Mouse (Mus musculus): ENCODE measurements around the gene Aldh3b1. TPM values are rescaled to one million over a fixed set of nuclear protein-coding genes. Genes with fewer than 3 reads are reported as not detected.
"Not testable (repeated sequence)": the region's sequence is repeated elsewhere in the genome, so short reads cannot be mapped to it uniquely, and the experiment has no call there.

Aldh3b1 gene
- 1 to 10 TPM; 1.3 to 2.0 TPM for total RNA-seq (2021)
- long read RNA-seq, experiment 1, partial matches to known transcripts: 1 of 2 reads
- long read RNA-seq, experiment 1, other reads (novel, unspliced or antisense): 0 of 2 reads
- long read RNA-seq, experiment 2, partial matches to known transcripts: 0 of 1 reads
- long read RNA-seq, experiment 2, other reads (novel, unspliced or antisense): 0 of 1 reads

DNA sequence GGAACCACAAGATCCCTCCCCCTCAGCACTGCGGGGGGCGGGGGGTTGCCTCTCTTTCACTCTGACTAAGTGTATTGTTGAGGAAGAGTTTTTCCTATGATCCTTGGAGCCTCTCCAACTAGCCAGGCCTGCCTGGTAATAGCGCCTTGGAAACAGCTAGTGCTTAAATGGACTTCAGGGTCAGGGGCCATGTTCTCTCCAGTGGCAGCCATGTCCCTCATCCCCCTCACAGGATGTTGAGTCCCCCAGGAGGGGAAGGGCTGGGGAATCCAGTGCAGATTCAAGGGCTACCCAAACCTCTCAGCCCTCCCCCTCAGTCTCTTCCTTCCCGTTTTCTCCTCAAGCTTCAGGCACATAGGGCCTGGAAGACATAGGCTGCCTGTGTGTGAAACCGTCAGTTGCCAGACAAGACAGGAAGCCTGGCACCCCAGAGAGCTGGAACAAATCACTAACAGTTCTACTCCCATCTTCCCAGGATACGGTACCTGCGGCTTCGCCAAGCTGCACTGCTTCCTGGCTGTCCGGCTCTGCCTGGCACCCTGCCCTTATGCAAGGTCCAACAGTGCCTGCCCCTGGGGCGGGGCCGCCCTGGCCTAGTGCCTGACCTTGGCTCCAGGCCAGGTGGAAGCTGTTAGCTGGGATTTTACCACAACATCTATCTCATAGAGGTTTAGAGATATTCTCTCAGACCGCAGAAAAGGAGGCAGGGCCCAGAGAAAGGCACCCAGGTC, at the start of gene Aldh3b1:
Gene Aldh3b1 (minus strand): TSS at position 598 of the 731 bp plus-strand sequence.
- DNase-seq: peak; percentile 94 to 95

DNA sequence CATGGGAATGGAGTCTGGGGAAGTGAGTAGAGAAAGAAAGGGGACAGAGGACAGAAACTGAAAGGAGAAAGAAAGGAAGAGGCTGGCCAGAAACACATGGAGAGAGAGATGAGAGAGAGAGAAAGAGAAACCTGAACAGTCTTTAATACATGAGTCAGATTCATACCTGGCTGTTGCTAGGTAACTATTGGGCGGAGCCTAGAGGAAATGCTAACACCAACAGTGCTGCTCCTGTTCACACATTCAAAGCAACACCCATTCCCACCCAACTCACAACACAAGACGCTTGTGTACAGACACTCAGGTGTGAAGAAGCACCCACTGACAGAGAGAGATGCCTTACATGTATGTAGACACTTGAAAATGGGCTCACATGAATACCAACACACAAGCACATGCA, 46.3 kb upstream of the Aldh3b1 start:
- DNase-seq: no peak

DNA sequence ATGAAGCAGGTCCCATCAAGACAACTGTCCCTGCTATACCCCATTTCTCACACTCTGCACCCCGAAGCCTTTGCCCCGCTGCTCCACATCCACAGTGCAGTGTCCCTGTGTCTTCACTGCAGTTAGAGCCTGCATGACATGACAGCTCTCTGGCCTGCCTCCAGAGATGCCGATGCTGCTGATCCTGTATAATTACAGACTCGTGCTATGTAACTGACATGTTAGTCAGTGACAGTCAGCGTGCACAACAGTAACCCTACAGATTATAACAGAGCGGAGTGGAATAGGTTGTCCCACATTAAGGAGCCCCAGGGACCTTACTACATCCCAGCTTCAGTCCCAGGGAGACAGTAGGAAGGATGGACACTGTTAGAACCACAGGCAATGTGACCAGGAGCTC, 45.0 kb upstream of the Aldh3b1 start:
- DNase-seq: not testable (repeated sequence)

DNA sequence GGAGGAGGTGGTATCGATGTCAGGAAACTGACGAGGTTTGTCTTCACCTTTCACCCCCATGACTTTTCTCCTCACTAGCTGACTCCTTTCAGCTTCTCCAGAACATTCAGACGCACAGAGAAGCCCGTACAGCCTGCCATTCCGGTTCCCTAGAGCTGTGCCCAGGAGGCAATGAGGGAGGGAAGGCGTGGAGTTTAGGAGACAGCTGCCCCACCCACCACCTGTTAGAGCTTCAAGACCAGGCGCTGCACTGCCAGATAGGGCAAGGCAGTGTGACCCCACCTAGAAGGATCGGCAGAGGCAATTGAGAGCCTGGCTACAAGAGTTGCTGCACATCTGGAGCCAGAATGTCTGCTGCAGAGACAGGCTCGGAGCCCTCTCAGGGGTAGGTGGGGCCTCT, 42.6 kb upstream of the Aldh3b1 start, which contains the start of gene Aldh3b2:
Gene Aldh3b2 (plus strand): TSS at position 100 of the 400 bp plus-strand sequence.
- no peak for DNase-seq

DNA sequence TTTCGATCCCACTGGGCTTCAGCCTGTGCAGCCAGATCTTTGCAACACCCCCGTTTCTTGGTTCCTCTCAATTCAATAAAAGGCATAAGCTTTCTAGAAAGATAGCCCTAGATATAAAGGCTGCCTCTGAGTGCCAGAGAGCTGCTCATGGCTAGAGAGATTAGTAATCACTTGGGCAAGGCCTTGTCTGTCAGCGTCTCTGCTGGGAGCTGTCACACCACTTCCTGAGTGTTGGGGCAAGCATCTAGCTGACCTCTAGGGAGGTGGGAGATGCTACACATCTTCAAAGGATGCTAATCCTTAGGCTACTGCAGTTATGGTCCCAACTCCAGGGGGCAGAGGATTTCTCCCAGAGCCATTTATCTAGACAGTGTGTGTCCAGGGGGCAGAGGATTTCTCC, 37.6 kb upstream of the Aldh3b1 start:
- DNase-seq: no peak

DNA sequence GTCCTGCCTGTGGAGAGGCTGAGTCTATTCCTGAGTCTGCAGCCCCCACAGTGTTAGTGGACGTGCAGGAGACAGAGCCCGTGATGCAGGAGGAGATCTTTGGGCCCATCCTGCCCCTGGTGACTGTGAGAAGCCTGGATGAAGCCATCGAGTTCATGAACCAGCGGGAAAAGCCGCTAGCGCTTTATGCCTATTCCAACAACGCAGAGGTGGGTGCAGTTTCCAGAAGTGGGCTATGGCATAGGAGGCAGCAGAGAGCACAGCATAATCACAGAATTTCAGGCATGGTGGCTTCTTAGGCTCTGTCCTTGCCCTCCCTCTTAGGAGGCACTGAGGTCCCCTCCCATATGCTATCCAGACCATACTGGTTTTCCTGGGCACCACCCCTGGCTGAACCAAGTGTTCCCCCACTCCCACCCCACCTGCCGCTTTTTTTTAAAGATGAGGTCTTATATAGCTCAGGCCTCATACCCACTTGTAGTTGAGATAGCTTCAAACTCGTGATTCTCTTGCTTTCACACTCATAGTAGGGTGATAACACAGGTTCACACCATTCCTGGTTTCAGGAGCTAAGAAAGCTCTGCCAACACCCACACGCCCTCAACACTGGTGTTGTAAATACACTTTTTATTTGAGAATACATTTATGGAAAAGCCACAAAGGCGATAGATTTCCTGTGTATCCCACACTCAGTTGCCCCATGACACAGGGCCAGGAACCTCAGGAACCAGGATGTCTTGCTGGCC, 36.9 kb upstream of the Aldh3b1 start:
- DNase-seq: no peak

DNA sequence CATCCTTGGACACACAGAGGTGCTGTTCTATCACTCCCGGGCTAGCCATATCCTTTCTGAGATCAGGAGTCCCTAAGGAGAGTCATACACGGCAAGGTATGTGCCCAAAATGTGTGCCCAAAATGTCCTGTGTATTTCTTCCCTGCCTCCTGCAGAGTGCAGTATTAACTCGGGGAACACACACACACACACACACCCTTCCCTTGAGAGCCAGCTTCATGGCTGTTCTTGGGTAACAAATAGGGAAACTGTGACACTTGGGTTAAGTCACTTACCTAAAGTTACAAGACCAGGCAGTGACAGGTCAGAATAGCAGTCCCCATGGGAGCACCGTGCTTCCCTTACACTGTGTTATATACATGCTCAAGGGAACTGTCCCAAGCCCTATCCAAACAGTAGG, 34.4 kb upstream of the Aldh3b1 start:
- DNase-seq: no peak

DNA sequence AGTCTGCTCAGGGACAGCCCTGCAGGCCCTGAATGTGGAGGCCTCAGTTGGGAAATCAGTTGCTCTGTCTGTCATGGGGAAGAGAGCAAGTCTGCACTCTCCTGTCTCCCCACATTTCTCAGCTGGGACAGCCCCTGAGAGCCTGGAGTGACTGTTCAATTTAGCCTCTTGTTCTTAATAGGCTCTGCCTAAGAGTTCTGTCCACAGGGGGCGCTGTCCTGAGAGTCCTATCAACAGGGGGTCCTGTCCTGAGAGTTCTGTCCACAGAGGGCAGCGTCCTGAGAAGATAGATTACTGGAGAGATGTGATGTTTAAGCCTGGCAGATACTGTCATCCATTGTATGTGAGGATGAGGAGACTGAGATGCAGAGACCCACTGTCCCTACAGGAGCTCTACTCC, 32.9 kb upstream of the Aldh3b1 start:
- no peak for DNase-seq

DNA sequence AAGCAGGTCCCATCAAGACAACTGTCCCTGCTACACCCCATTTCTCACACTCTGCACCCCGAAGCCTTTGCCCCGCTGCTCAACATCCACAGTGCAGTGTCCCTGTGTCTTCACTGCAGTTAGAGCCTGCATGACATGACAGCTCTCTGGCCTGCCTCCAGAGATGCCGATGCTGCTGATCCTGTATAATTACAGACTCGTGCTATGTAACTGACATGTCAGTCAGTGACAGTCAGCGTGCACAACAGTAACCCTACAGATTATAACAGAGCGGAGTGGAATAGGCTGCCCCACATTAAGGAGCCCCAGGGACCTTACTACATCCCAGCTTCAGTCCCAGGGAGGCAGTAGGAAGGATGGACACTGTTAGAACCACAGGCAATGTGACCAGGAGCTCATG, 32.2 kb upstream of the Aldh3b1 start:
- DNase-seq: not testable (repeated sequence)

DNA sequence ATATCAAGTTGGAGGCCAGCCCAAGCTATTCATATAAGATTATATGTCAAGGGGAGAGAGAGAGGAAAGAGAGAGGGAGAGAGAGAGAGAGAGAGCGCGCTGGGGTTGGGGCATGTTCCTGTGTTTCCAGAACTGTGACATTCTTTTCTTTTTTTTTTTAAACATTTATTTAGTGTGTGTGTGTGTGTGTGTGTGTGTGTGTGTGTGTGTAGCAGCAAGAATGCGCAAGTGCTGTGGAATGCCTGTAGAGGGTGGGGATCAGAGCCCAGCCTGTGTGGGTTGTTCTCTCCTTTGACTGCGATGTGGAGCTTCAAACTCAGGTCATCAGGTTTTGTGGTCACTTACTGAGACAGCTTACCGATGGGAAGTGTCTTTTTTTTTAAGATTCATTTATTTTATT, 30.6 kb upstream of the Aldh3b1 start:
- DNase-seq: no peak

DNA sequence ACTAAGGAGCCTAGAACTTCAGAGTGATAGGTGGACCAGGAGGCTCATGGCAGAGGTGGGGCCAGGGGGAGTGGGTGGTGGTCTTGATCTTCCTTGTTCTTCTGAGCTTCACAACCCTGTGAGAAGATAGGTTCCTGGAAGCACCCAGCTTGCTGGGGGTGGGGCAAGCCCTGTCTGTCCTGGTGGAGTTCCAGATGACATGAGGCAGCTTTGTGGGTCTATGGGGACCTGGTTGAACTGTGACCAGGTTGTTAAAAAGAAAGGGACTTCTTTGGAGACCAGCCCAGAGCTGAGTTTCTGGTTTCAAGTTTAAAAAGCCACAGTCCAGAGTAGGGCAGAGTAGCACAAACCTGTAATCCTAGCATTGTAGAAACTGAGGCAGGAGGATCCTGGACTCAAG, 29.4 kb upstream of the Aldh3b1 start:
- DNase-seq: no peak

DNA sequence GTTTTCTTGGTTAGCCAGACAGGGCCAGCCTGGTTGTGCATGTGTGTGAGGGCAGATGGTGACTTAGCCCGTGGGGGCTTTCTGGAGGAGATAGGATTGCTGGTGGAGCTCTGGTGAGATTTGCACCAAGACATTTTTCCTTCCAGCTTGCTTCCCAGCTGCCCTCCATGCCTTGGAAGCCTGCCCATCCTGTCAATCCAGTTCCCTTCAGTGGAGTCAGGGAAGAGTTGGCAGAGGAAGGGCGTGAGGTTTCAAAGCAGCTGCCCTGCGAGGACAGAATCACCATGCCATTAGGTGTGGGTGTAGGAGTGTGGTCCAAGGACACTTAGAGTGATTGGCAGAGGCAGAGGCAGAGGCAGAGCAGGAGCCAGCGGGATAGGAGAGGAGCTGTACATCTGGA, 28.9 kb upstream of the Aldh3b1 start, which contains the start of gene Aldh3b3:
Gene Aldh3b3 (plus strand): TSS at position 176 of the 400 bp plus-strand sequence.
- DNase-seq: peak in 1 of 2 experiments; percentile 33

DNA sequence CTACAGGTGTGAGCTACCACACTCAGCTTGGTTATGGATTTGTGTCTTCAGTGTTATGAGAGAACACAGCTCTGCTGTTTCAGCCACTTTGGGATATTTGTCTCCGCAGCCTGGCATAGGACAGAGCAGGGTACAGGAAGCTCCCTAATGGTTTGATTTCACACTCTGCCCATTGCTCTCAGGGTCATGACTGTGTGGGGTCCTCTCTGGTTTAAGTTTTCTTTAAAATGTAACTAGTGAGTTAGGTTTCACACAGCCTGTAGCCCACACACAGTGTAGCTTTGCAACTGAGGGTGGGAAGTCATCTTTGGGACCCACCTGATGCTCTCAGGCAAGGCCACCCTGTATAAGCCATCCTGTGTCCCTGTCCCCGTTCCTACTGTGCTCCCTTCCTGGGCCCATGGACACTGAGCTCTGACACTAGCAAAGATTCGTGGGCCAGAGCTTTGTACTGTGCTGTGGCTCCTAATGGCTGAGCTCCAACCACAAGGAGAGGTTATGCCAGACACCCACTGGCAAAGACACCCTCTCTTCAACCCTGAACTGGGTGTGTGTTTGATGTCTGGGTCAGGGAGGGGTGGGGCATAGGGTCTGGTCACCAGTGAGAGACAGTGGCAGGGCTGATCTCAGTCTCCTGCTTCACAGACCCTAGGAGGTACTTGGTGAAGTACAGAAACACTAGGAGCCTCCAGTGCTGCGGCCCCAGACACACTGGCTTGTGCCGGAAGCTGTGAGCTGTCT, 27.9 kb upstream of the Aldh3b1 start:
- DNase-seq: not testable (repeated sequence)

DNA sequence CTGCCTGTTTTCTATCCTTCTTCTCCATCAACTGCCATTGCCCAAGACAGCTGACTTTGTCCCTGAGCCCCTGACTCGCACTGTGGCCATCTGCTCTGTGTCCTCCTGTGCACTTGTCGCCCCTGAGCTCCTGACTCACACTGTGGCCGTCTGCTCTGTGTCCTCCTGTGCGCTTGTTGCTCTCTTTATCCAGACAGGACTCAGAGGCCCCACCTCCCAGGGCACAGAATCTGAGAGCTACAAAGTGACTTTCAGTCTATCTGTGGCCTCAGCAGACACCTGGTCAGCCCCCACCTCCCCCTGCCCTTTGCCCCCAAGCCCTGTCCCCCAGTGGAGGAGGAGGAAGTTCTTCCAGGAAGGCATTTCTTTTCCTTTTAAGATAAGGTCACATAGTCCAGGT, 26.2 kb upstream of the Aldh3b1 start:
- DNase-seq: no peak

DNA sequence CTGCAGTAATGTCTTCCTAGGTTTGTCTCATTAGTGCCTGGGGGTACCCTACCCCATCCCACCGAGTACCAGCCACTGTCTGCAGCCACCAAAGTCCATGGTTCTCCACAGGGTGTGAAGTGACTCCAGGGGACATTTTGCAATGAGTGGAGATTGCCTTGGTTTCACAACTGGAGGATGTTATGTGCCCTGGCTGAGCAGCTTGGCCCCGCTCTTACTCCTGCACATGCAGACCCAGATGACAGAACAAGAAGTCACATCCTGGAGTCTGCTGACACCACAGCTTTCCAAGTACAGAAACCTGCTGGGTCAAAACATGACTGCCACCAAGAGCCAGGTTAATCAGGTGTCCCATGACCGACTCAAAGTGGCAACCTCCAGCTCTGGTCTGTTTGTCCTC, 25.4 kb upstream of the Aldh3b1 start:
- no peak for DNase-seq

DNA sequence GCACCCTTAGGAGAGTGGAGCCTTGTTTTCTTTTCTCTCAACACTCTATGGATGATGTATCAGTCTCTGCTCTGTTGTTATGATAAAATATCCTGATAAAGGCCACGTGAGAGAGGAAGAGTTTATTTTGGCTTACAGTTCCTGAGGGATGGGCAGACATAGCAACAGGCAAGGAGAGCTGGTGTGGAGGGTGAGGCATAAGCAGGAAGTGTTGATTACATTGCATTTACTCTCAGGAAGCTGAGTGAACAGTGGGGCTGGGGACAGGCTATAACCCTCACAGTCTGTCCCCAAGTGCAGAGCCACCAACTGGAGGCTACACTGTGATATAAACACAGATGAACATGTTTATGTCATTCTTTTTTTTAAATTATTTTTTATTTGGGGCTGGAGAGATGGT, 22.5 kb upstream of the Aldh3b1 start:
- DNase-seq: no peak

DNA sequence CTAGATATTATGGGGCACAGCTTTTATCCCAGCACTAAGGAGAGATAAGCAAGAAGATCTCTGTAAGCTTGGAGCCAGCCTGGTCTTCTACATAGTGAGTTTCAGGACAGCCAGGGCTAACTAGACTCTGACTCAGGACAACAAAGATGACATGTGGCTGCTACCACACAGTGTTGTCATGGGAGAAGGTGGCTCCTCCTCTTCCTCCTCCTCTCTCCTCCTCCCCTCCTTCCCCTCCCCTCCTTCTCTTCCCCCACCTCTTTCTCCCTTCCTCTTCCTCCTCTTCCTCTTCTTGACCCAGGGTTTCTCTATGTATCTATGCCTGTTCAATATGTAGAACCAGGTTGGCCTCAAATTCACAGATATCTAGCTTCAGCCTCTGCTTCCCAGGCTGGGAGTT, 21.9 kb upstream of the Aldh3b1 start:
- DNase-seq: no peak

DNA sequence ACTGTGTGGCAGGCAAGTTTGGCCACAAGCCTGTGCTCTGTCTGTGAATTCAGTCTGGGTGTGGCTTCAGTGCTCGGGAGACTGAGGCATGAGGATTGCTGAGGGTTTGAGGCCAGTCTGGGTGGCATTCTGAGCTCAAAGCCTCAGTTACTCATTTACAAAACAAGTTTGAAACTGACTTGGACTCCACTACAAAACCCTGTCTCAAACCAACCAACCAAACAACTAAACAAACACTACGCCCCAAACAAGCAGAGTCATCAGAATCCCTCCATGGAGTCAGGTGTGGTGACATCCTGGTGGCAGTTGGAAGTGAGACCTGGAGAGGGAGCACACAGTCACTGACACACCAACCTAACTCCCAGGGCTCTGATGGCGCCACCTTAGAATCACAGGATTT, 20.7 kb upstream of the Aldh3b1 start:
- no peak for DNase-seq

DNA sequence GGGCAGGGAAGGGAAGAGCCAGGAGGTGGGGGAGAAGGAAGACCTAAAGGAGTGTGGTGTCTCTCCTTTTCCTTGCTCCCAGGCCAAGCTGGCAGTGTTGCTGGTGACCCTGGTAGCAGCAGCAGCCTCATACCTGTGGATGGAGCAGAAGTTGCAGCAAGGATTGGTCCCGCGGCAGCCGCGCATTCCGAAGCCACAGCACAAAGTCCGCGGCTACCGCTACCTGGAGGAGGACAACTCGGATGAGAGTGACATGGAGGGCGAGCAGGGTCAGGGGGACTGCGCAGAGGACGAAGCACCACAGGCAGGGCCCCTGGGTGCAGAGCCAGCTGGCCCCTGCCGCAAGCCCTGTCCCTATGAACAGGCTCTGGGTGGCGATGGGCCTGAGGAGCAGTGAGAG, 18.9 kb upstream of the Aldh3b1 start:
- DNase-seq: no peak

DNA sequence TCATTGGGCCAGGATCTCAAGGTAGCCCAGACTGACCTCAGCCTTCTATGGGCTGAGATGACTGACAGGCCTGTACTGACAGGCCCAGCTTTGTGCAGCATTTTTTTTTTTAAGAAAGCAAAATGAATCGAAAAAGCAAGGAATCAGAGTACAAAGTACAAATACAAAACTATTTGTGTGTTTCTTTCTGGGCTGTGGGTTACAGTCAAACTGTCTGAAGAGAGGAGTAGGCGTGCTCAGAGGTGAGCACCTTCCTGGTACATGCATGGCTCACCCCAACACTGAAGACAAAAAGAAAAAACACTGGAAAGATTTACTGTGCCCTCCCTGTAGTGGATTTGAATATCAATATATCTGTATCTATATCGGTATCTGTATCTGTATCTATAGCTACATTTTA, 18.2 kb upstream of the Aldh3b1 start:
- no peak for DNase-seq

DNA sequence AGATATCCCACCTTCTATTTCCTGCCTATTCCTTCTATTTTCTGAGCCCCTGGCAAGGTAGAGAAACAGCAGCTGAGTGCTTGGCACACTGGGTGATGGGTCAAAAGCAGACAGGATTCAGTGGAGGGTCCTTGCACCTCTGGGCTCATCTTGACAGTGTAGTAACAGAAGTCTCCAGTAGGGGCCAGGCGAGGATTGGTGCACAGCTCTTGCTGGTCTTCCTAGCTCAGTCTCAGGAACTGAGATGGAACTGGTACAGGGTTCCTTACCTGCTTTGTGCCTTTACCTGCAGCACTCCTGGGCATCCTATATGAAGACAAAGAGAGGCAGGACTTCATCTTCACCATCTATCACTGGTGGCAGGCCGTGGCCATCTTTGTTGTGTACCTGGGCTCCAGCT, 17.1 kb upstream of the Aldh3b1 start:
- peak; percentile 61 to 86 for DNase-seq

DNA sequence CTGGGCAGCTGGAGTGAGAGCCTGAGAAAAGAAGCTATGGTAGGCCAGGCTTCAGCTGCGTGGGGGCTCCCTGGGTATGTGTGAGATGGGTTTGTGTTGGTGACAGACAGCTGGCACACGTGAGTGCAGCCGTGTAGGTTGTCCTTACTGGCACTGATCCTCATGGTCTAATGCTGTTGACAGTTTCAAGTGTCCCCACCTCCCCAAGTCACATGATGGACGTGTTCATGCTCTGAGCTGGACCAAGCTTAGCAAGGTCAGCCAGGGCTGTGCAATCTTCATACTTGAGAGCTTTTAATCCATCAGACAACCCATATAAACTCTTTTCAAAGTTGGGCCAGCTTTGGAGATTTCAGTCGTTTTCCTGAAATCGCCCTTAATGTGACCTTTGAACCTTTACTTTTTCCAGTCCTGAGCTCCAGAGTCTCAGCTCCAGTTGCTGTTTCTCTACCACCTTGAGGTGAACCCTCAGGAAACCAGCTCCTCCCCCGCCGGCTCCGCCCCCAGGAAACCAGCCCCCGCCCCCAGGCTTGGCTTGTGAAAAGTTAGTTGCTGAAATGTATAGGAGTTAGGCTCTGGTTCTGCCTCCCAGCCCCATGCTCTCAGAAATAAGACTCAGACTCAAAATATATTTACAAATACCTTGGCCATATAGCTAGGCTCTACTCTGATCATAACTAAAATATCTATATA, 16.4 kb upstream of the Aldh3b1 start:
- DNase-seq: peak; percentile 45 to 49
